Mouse (Mus musculus): ENCODE data around the gene Lsm14a.

DNA sequence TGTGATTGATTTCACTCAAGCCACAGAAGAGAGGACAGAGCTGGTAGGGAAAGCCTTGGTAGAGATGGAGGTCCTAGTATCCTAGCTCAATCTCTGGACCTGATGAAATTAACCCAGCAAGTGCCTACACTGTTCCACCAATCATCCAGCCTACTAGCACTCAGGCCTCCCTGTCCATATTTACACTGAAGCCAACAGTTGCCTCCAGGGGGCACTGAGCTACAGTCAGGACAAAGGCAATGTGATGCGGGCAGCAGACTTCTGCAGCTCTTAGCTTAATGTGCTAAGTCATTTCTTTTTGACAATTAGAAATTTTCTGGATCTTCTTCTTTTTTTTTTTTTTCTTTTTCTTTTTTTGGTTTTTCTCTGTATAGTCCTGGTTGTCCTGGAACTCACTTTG, 41.1 kb downstream of the Lsm14a start:
- TF ChIP-seq CTCF (IDR thresholded peaks at IDR 0.05; ENCODE audit: borderline replicate concordance, control insufficient read depth, extremely low read depth, insufficient read depth, low read length, poor library complexity), result no peak
- no peak for TF ChIP-seq POLR2A (IDR thresholded peaks at IDR 0.05; ENCODE audit: control insufficient read depth, extremely low read depth, insufficient read depth, low read length, poor library complexity)
